Mouse (Mus musculus) cerebral cortex, adult 2 months (tissue): ENCODE data around the gene Defb43.

ENCODE experiments used
- WGBS: fragments of 180-500 bp; shearing (Covaris S2); methylation state at CpG from one replicate; pipeline ENCODE4 v1.1.7; 2018; 5-methylcytosine and 5-hydroxymethylcytosine counted together

Defb43 gene

DNA sequence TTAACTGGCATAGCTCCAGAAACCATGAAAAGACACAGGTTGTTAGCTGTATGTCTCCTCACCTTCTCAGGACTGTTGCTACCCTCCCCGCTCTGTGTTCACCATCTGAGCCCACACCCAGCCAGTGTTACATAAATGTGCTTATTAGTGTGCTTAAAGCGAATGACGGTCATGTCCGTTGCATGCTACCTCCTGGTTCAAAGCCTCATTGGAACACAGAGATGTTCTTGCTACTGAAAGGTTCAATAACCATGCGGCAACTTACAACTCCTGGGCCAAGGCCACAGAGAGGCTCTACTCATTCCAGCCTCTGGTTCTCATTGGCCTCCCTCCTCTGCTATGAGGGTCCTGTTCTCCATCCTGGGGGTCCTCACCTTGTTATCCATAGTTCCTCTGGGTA lies at the start of gene Defb43:
TSS of gene Defb43 (plus strand) at position 301 of the 400 bp plus-strand sequence.
- 97% methylated on average over 5 of the region's 5 CpGs for WGBS

DNA sequence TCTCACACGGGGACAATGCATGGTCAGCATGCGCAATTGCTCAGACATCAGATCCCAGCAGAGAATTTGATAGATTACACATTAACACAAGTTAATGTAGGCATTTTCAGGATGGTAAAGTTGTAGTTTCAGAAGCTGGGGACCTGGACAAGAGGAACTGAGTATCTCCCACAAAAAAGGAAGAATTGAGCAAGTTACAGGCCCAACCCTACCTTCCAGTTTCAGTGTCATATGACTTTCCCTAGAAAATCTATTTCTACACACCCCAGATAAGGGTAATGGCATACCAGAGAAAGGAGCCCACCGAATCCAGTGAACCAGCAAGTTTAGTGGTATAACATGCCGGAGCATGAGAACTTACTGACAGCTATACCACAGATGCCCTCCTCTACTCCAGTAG lies 47.9 kb upstream of the Defb43 start:
- 87% methylated on average over 4 of the region's 4 CpGs for WGBS

DNA sequence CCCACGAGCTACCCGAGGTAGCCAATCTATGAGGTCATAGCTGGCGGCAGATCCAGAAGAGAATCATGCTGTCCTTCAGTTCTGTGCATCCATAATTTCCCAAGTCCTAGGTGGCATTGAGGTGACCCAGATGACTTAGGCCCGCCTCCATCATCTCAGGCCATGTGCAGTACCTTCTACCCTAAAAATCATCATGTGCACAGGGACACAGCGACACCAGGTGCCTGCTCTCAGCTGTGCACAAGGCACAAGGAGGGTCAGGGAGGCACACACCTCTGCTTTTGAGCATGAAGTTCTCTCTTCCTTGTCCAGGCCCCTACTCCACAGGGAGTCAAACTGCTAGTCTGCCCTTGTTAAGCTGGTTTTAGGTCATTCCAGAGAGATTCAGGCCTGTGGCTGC lies 46.2 kb upstream of the Defb43 start:
- 83% methylated on average over 5 of the region's 5 CpGs for WGBS

DNA sequence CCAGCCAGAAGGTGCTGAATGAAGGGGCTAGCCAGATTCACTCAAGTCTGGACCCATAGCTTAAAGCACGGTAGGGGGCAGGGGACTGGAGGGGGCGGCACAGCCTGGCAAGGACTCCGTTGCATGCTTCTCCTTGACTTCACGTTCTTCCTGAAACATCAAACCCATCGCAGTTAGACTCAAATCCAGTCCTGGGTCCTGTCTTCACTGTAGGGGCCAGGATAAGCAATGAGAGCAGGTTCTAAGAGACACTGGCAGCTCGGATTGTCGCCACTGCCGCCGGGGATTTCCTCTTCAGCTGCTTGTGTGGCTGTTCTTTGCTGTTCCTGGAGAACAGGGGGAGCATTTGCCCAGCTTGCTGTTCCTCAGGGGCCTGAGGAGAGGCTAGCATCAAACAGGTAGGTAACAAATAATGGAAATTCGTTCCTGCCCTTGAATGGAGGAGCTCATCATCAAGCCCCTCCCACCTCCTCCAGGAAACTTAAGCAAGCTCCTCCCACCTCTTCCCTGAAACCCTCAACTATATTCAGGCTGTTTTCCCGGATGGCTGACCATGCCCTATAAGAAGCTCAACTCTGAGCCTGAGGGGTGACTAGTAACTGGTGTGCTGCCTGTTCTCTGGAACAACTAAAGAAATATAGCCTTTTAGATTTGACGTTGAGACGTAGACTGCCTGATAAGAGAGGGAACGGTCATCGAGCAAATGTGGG lies 45.6 kb upstream of the Defb43 start:
- 22% methylated on average over 15 of the region's 15 CpGs for WGBS

DNA sequence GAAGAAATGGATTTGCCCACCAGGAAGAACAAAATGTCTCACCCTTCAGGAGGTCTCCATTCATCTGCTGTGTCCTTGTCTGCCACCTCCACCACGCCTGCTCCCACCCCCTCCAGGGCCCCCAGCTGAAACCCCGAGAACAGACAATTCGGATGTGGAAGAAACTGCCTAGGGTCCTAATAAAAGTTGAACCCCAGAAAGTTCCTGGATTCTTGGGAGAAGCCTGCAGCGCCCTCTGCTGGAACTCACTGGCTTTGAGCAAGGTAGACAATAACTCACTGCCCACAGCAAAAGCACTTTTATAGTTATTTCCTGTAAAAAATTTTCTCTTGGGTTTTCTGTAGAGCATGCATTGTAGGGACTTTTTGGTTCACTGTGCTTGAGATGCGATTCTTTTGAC lies 36.5 kb upstream of the Defb43 start:
- WGBS: 13% methylated on average over 5 of the region's 5 CpGs

GRCm38 (mm10) chr14:62979815-62980214 lies 31.8 kb upstream of the Defb43 start:
- 46% methylated on average over 1 of the region's 1 CpGs for WGBS

- 74% methylated on average over 1 of the region's 1 CpGs for WGBS
Measured at GRCm38 (mm10) chr14:62984410-62984809, 27.2 kb upstream of the Defb43 start, which contains the start of gene Defb48. Gene Defb48, minus strand, starts transcription at chr14:62984510.

DNA sequence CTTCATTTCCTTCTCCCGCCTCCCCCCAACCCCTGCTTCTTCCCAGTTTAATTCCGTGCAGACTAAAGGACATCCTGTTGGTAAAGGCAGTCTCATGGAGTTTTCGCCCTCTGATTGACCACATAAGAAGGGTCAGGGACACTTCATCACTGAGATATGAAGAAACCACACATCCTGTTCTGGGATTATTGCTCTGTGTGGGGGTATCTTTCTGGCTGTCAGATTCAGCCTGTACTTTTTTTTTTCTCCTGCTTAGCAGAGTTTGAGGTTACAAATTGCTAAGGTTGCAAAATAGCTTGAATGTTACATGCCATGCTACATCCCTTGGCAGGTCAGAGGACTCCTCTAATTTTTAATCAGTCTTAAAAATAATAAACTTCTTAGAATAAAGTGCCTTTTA lies 20.3 kb upstream of the Defb43 start:
- 80% methylated on average over 3 of the region's 3 CpGs for WGBS

- 78% methylated on average over 7 of the region's 7 CpGs for WGBS
Measured at GRCm38 (mm10) chr14:62991849-62992510, 19.6 kb upstream of the Defb43 start.

DNA sequence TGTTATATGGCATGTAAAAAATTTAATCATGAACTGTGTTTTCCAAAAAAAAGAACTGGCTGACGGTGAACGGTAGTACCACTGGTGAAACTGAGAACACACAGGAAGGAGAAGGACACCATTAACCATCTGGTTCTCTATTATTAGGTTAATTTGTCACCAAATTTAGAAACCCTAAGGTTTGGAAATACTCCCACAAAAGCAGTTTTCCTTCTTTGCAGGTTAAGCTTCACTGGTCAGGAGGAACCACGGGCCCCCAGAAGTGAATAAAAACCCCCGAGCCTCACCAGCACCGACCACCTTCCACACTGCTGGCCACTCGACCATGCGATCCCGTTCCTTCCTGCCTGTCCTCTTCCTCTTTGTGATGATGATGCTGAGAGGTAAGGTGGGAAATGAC lies 13.8 kb upstream of the Defb43 start, which contains the start of gene Defb47:
TSS of gene Defb47 (plus strand) at position 301 of the 400 bp plus-strand sequence.
- 89% methylated on average over 8 of the region's 8 CpGs for WGBS

DNA sequence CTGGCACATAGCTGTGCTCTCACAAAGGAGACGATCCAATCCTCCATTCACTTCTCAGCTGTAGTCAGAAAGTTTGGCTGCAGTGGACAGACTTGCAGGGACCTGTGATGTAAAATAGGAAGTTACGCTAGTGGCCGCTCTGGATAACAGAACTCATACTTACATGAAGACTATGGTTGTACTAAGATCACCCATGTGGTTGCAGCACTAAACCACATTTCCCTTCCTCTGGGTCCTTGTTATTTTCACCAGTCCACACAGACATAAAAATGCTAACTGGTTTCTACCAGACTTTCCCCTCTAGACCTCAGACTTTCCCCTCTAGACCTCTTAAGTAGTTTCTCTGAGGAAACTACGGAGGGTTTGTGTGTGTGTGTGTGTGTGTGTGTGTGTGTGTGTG lies 12.6 kb upstream of the Defb43 start:
- WGBS: 95% methylated on average over 4 of the region's 4 CpGs

DNA sequence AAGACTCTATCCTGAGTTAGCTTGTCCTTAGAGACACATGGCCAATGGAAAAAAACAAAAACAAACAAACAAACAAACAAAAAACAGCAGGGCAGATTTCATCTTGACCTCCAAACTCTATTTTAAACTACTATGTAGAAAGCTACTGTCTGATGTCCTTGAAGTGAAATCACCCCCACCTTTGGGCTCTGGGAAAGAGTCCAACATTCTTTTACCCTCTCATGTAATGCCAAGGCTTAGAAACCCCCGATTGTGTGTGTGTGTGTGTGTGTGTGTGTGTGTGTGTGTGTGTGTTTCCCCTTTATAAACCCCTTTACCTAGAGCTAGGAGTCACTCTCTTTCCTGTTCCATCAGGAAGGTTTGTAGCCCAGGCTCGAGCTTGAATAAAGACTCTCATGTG lies 9.0 kb upstream of the Defb43 start:
- WGBS: 43% methylated on average over 2 of the region's 2 CpGs

GRCm38 (mm10) chr14:63013082-63013481 lies 1.5 kb downstream of the Defb43 start:
- WGBS: 70% methylated on average over 4 of the region's 4 CpGs

- 52% methylated on average over 4 of the region's 4 CpGs for WGBS
Measured at GRCm38 (mm10) chr14:63014667-63015066, 3.1 kb downstream of the Defb43 start.

DNA sequence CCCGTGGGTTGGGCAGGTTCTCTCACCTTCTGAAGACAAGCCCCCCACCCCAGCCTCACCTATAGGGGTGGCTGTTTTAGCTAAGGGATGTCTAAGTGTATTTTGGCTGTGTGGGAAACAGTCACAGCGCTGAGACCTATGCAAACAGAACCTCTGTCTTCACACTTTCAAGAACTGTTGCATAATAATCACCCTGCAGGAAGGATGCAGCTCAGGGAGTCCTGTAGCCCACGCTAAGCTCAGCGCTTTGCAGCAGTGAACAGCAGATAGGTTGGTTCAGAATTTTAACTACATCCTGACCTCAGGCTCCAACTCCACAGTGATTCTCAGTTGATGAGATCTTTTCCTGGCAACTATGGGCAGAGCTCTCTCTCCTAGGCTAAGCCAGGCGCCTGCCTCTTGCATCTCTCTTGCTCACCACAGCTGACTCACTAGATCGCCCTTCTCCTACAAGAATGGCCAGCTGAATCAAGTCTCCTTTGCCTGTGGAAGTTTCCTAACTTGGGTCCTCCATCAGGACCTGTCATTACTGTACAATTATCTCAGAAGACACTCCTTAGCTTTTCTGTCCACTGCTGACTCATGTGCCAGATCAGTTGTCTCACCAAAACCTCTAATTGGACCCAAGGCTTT lies 9.1 kb downstream of the Defb43 start:
- WGBS: 45% methylated on average over 6 of the region's 6 CpGs

- WGBS: 83% methylated on average over 3 of the region's 3 CpGs
Measured at GRCm38 (mm10) chr14:63046691-63047090, 35.1 kb downstream of the Defb43 start, which contains the start of gene Defb42. Gene Defb42, plus strand, starts transcription at chr14:63046991.

DNA sequence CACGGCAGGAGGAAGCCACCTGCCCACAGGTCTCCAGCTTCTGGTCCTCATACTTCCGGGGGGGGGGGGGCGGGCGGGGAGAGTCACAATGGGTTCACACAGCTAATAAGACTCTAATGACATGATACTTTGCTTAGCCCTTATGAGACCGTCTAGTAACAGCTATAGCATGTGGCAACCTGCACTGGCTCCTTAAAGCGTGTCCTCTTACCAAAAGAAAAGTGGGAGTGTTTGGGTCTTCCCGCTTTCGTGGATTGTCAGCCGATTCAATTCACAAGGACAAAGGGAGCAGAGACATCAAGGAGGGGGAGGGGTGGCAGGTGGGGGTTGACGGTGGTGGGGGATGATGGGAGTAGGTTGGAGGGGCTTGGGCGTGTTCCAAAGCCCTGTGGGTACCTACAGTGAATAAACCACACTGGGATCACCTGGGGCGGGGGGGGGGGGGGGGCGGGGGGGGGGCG lies 38.4 kb downstream of the Defb43 start, which contains the start of gene Defb30:
TSS of gene Defb30 (minus strand) at position 51 of the 461 bp plus-strand sequence.
- WGBS: 67% methylated on average over 14 of the region's 14 CpGs

GRCm38 (mm10) chr14:63050769-63051168 lies 39.2 kb downstream of the Defb43 start:
- WGBS: 41% methylated on average over 5 of the region's 5 CpGs

DNA sequence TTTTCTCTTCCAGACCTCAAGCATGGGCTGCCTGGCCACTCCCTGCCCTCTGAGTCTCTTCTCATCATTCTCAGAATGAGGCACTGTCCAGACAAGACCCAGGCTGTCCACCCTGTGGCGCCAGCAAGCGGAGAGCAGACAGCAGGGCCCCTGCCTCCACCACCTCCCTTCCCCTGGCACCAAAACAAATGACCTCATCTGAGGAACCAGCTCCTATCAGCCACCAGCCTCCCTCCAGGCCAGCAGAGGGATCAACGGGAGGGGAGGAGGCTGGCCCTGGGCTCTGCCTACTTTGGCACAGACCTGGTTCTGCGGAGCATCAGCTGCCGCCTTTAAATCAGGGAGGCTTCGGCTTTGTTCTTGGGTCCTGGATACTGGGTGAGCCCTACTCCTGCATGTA lies 43.2 kb downstream of the Defb43 start:
- 33% methylated on average over 6 of the region's 6 CpGs for WGBS

GRCm38 (mm10) chr14:63060361-63060760 lies 48.8 kb downstream of the Defb43 start:
- WGBS: 60% methylated on average over 10 of the region's 10 CpGs

DNA sequence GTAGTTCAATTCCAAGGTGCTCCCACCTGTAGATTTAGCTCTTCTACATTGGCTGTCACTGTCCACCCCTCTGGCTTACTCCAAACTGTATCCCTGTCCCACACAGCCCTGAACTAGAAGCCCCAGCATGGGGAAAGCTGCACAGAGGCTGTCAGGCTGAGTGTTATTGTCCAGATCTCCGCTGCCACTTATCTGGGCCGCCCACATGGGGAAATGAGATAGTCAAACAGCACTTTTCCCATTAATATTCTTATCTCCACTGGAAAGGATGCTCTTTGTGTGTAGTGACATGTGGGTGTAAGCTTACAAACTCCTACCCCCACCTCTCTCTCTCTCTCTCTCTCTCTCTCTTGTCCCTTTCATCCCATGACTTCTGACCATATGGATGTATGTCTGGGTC lies 50.6 kb downstream of the Defb43 start:
- WGBS: 98% methylated on average over 2 of the region's 2 CpGs

GRCm38 (mm10) chr14:63065391-63065790 lies 53.8 kb downstream of the Defb43 start:
- WGBS: 77% methylated on average over 5 of the region's 5 CpGs
